Mouse (Mus musculus): ENCODE measurements around the gene Scn4a. TPM values are rescaled to one million over a fixed set of nuclear protein-coding genes. Genes with fewer than 3 reads are reported as not detected.

Gene Scn4a
- polyA plus RNA-seq, 2 experiments: 0.30 to 2.0 TPM

- H3K4me1 ChIP-seq (ENCODE audit: control insufficient read depth, insufficient read depth, low read length): peaks cover 8% of the 10 kb centered on the region; the same call in 1 of the 2 replicates
- no peaks in the 10 kb centered on the region for H3K27me3 ChIP-seq (ENCODE audit: control insufficient read depth, insufficient read depth, low read length)
- H3K9me3 ChIP-seq (ENCODE audit: control insufficient read depth, low read length): no peaks in the 10 kb centered on the region
- H3K9ac ChIP-seq (ENCODE audit: low read depth, low read length, severe bottlenecking): no peak overlapping the region
- H3K27ac ChIP-seq (replicated peaks; ENCODE audit: low read depth, low read length): no peak overlapping the region
- no peak overlapping the region for H3K4me2 ChIP-seq (replicated peaks; ENCODE audit: low read depth, low read length, severe bottlenecking)
- DNase-seq (ENCODE audit: low spot score) (no peak), ATAC-seq (ENCODE audit: low FRiP score, low read depth) (no peak)
- TF ChIP-seq POLR2A (IDR thresholded peaks at IDR 0.05; ENCODE audit: borderline replicate concordance, extremely low read depth, insufficient read depth, insufficient read length): no peak
- no peak overlapping the region for H3K4me3 ChIP-seq (replicated peaks; ENCODE audit: low read length)
- 70% methylated on average over 7 of the region's 7 CpGs for WGBS
- peaks cover 7% of the 10 kb centered on the region for H3K36me3 ChIP-seq (ENCODE audit: control insufficient read depth, insufficient read depth, low read length)
These were observed 39.7 kb upstream of the Scn4a start for GRCm38 (mm10) chr11:106392597-106393330.

GRCm38 (mm10) chr11:106391546-106392188 lies 38.6 kb upstream of the Scn4a start:
- TF ChIP-seq POLR2A (IDR thresholded peaks at IDR 0.05; ENCODE audit: borderline replicate concordance, extremely low read depth, insufficient read depth, insufficient read length): no peak
- whole genome bisulfite sequencing: 31% methylated on average over 6 of the region's 6 CpGs
- Histone ChIP-seq H3K27me3 (ENCODE audit: control insufficient read depth, insufficient read depth, low read length) (no peaks in the 10 kb centered on the region), H3K9ac (ENCODE audit: low read depth, low read length, severe bottlenecking) (no peak overlapping the region), H3K4me1 (ENCODE audit: control insufficient read depth, insufficient read depth, low read length) (peaks cover 8% of the 10 kb centered on the region; the same call in 1 of the 2 replicates), H3K36me3 (ENCODE audit: control insufficient read depth, insufficient read depth, low read length) (peaks cover 1% of the 10 kb centered on the region; the same call in 1 of the 2 replicates), H3K27ac (replicated peaks; ENCODE audit: low read depth, low read length) (no peak overlapping the region), H3K4me2 (replicated peaks; ENCODE audit: low read depth, low read length, severe bottlenecking) (no peak overlapping the region), H3K4me3 (replicated peaks; ENCODE audit: low read length) (no peak overlapping the region), H3K9me3 (ENCODE audit: control insufficient read depth, low read length) (no peaks in the 10 kb centered on the region)
- DNase-seq (ENCODE audit: low spot score) (peak; percentile 76), ATAC-seq (ENCODE audit: low FRiP score, low read depth) (peak; percentile 76; the same call in 1 of the 2 replicates)

GRCm38 (mm10) chr11:106390757-106391156 lies 37.7 kb upstream of the Scn4a start:
- no peaks in the 10 kb centered on the region for H3K9me3 ChIP-seq (ENCODE audit: control insufficient read depth, low read length)
- H3K4me3 ChIP-seq (replicated peaks; ENCODE audit: low read length): no peak overlapping the region
- DNase-seq (ENCODE audit: low spot score): no peak
- WGBS: 58% methylated on average over 3 of the region's 3 CpGs
- TF ChIP-seq POLR2A (IDR thresholded peaks at IDR 0.05; ENCODE audit: borderline replicate concordance, extremely low read depth, insufficient read depth, insufficient read length): no peak
- H3K4me1 ChIP-seq (ENCODE audit: control insufficient read depth, insufficient read depth, low read length): peaks cover 8% of the 10 kb centered on the region; the same call in 1 of the 2 replicates
- no peaks in the 10 kb centered on the region for H3K36me3 ChIP-seq (ENCODE audit: control insufficient read depth, insufficient read depth, low read length)
- no peak overlapping the region for H3K4me2 ChIP-seq (replicated peaks; ENCODE audit: low read depth, low read length, severe bottlenecking)
- H3K27ac ChIP-seq (replicated peaks; ENCODE audit: low read depth, low read length): no peak overlapping the region
- H3K27me3 ChIP-seq (ENCODE audit: control insufficient read depth, insufficient read depth, low read length): no peaks in the 10 kb centered on the region
- no peak for ATAC-seq (ENCODE audit: low FRiP score, low read depth)
- H3K9ac ChIP-seq (ENCODE audit: low read depth, low read length, severe bottlenecking): no peak overlapping the region

- no peaks in the 10 kb centered on the region for H3K9me3 ChIP-seq (ENCODE audit: control insufficient read depth, low read length)
- 14% methylated on average over 3 of the region's 3 CpGs for WGBS
- DNase-seq (ENCODE audit: low spot score) (peak; percentile 47), ATAC-seq (ENCODE audit: low FRiP score, low read depth) (0 out of 2 replicates have a peak, but pooled peaks have one; percentile 19)
- no peaks in the 10 kb centered on the region for H3K36me3 ChIP-seq (ENCODE audit: control insufficient read depth, insufficient read depth, low read length)
- no peak overlapping the region for H3K4me3 ChIP-seq (replicated peaks; ENCODE audit: low read length)
- H3K27me3 ChIP-seq (ENCODE audit: control insufficient read depth, insufficient read depth, low read length): no peaks in the 10 kb centered on the region
- TF ChIP-seq POLR2A (IDR thresholded peaks at IDR 0.05; ENCODE audit: borderline replicate concordance, extremely low read depth, insufficient read depth, insufficient read length): no peak
- H3K4me2 ChIP-seq (replicated peaks; ENCODE audit: low read depth, low read length, severe bottlenecking): no peak overlapping the region
- no peak overlapping the region for H3K9ac ChIP-seq (ENCODE audit: low read depth, low read length, severe bottlenecking)
- H3K4me1 ChIP-seq (ENCODE audit: control insufficient read depth, insufficient read depth, low read length): peaks cover 8% of the 10 kb centered on the region; the same call in 1 of the 2 replicates
- no peak overlapping the region for H3K27ac ChIP-seq (replicated peaks; ENCODE audit: low read depth, low read length)
These were observed 36.5 kb upstream of the Scn4a start for GRCm38 (mm10) chr11:106389611-106390010.

GRCm38 (mm10) chr11:106387791-106388216 lies 34.7 kb upstream of the Scn4a start, which contains the start of gene Icam2:
Gene Icam2, minus strand, starts transcription at chr11:106388075.
- Histone ChIP-seq H3K36me3 (ENCODE audit: control insufficient read depth, insufficient read depth, low read length) (no peaks in the 10 kb centered on the region), H3K27ac (replicated peaks; ENCODE audit: low read depth, low read length) (no peak within 1 kb of the TSS), H3K4me1 (ENCODE audit: control insufficient read depth, insufficient read depth, low read length) (peaks cover 8% of the 10 kb centered on the region; the same call in 1 of the 2 replicates), H3K9ac (ENCODE audit: low read depth, low read length, severe bottlenecking) (no peak within 1 kb of the TSS), H3K4me2 (replicated peaks; ENCODE audit: low read depth, low read length, severe bottlenecking) (no peak within 1 kb of the TSS), H3K27me3 (ENCODE audit: control insufficient read depth, insufficient read depth, low read length) (no peaks in the 10 kb centered on the region), H3K4me3 (replicated peaks; ENCODE audit: low read length) (no peak within 1 kb of the TSS), H3K9me3 (ENCODE audit: control insufficient read depth, low read length) (no peaks in the 10 kb centered on the region)
- ATAC-seq (ENCODE audit: low FRiP score, low read depth) (no peak), DNase-seq (ENCODE audit: low spot score) (no peak)
- 71% methylated on average over 6 of the region's 6 CpGs for WGBS
- no peak for TF ChIP-seq POLR2A (IDR thresholded peaks at IDR 0.05; ENCODE audit: borderline replicate concordance, extremely low read depth, insufficient read depth, insufficient read length)
